Mouse (Mus musculus): ENCODE measurements around the gene Stat5a. TPM values are rescaled to one million over a fixed set of nuclear protein-coding genes. Genes with fewer than 3 reads are reported as not detected.

The Stat5a gene
- polyA plus RNA-seq, 1 experiment from 2014 or later: 1.7 TPM

- Histone ChIP-seq H3K36me3 (no peaks in the 10 kb centered on the region), H3K27ac (no peak overlapping the region), H3K9ac (replicated peaks) (no peak overlapping the region), H3K27me3 (no peaks in the 10 kb centered on the region), H3K4me1 (replicated peaks) (no peaks in the 10 kb centered on the region), H3K4me2 (replicated peaks) (no peak overlapping the region), H3K4me3 (replicated peaks) (no peak overlapping the region), H3K9me3 (no peaks in the 10 kb centered on the region)
- no peak for ATAC-seq
- WGBS: 77% methylated on average over 12 of the region's 12 CpGs
Observed at GRCm38 (mm10) chr11:100840866-100841265, 18.3 kb upstream of the Stat5a start.

GRCm38 (mm10) chr11:100842025-100842424 lies 17.1 kb upstream of the Stat5a start:
- H3K36me3 ChIP-seq: no peaks in the 10 kb centered on the region
- no peak overlapping the region for H3K9ac ChIP-seq (replicated peaks)
- no peaks in the 10 kb centered on the region for H3K27me3 ChIP-seq
- no peaks in the 10 kb centered on the region for H3K4me1 ChIP-seq (replicated peaks)
- H3K9me3 ChIP-seq: no peaks in the 10 kb centered on the region
- no peak overlapping the region for H3K4me3 ChIP-seq (replicated peaks)
- no peak overlapping the region for H3K4me2 ChIP-seq (replicated peaks)
- ATAC-seq: no peak
- 89% methylated on average over 7 of the region's 7 CpGs for WGBS
- no peak overlapping the region for H3K27ac ChIP-seq

GRCm38 (mm10) chr11:100843070-100843669 lies 16.0 kb upstream of the Stat5a start:
- H3K27ac ChIP-seq: no peak overlapping the region
- no peak for ATAC-seq
- H3K4me2 ChIP-seq (replicated peaks): no peak overlapping the region

GRCm38 (mm10) chr11:100844121-100844520 lies 15.0 kb upstream of the Stat5a start:
- no peaks in the 10 kb centered on the region for H3K36me3 ChIP-seq
- H3K9ac ChIP-seq (replicated peaks): no peak overlapping the region
- H3K4me3 ChIP-seq (replicated peaks): no peak overlapping the region
- ATAC-seq: no peak
- H3K4me1 ChIP-seq (replicated peaks): peaks cover 13% of the 10 kb centered on the region
- H3K4me2 ChIP-seq (replicated peaks): no peak overlapping the region
- H3K9me3 ChIP-seq: no peaks in the 10 kb centered on the region
- no peak overlapping the region for H3K27ac ChIP-seq
- no peaks in the 10 kb centered on the region for H3K27me3 ChIP-seq
- WGBS: 94% methylated on average over 4 of the region's 4 CpGs

More at GRCm38 (mm10) chr11:100843070-100843669, 16.0 kb upstream of the Stat5a start:
- Histone ChIP-seq H3K36me3 (no peaks in the 10 kb centered on the region), H3K4me1 (replicated peaks) (peaks cover 3% of the 10 kb centered on the region; the same call in 1 of the 2 replicates), H3K4me3 (replicated peaks) (no peak overlapping the region), H3K9ac (replicated peaks) (no peak overlapping the region), H3K9me3 (no peaks in the 10 kb centered on the region), H3K27me3 (no peaks in the 10 kb centered on the region)
- WGBS: 94% methylated on average over 8 of the region's 8 CpGs

- Histone ChIP-seq H3K4me1 (replicated peaks) (peaks cover 21% of the 10 kb centered on the region), H3K27me3 (no peaks in the 10 kb centered on the region), H3K4me2 (replicated peaks) (no peak overlapping the region), H3K9ac (replicated peaks) (no peak overlapping the region), H3K27ac (no peak overlapping the region), H3K9me3 (no peaks in the 10 kb centered on the region), H3K4me3 (replicated peaks) (no peak overlapping the region), H3K36me3 (no peaks in the 10 kb centered on the region)
- ATAC-seq: no peak
- WGBS: 90% methylated on average over 6 of the region's 6 CpGs
Observed at GRCm38 (mm10) chr11:100845793-100846192, 13.4 kb upstream of the Stat5a start.

- no peak overlapping the region for H3K4me2 ChIP-seq (replicated peaks)
- H3K9ac ChIP-seq (replicated peaks): no peak overlapping the region
- peaks cover 29% of the 10 kb centered on the region for H3K4me1 ChIP-seq (replicated peaks)
- no peak for ATAC-seq
- H3K4me3 ChIP-seq (replicated peaks): no peak overlapping the region
- H3K27ac ChIP-seq: no peak overlapping the region
- 92% methylated on average over 4 of the region's 4 CpGs for whole genome bisulfite sequencing
- no peaks in the 10 kb centered on the region for H3K36me3 ChIP-seq
- peaks cover 2% of the 10 kb centered on the region for H3K27me3 ChIP-seq
- H3K9me3 ChIP-seq: no peaks in the 10 kb centered on the region
Observed at GRCm38 (mm10) chr11:100847572-100847971, 11.6 kb upstream of the Stat5a start.

- no peak overlapping the region for H3K27ac ChIP-seq
- H3K4me2 ChIP-seq (replicated peaks): peak overlapping the region; percentile 76; the same call in 1 of the 2 replicates
- 74% methylated on average over 4 of the region's 4 CpGs for WGBS
- H3K4me3 ChIP-seq (replicated peaks): no peak overlapping the region
- no peak for ATAC-seq
- peaks cover 8% of the 10 kb centered on the region for H3K27me3 ChIP-seq
- H3K36me3 ChIP-seq: no peaks in the 10 kb centered on the region
- peaks cover 29% of the 10 kb centered on the region for H3K4me1 ChIP-seq (replicated peaks)
- H3K9me3 ChIP-seq: no peaks in the 10 kb centered on the region
- no peak overlapping the region for H3K9ac ChIP-seq (replicated peaks)
Observed at GRCm38 (mm10) chr11:100848080-100848479, 11.1 kb upstream of the Stat5a start.

- Histone ChIP-seq H3K27ac (no peak overlapping the region), H3K36me3 (no peaks in the 10 kb centered on the region), H3K27me3 (peaks cover 13% of the 10 kb centered on the region), H3K4me2 (replicated peaks) (peak overlapping the region; percentile 76), H3K4me1 (replicated peaks) (peaks cover 29% of the 10 kb centered on the region), H3K9ac (replicated peaks) (peak overlapping the region; percentile 91), H3K4me3 (replicated peaks) (peak overlapping the region; percentile 78), H3K9me3 (no peaks in the 10 kb centered on the region)
- ATAC-seq: no peak
- 58% methylated on average over 6 of the region's 6 CpGs for WGBS
Observed at GRCm38 (mm10) chr11:100848789-100849379, 10.3 kb upstream of the Stat5a start.

- H3K4me3 ChIP-seq (replicated peaks): peak overlapping the region; percentile 78
- H3K4me2 ChIP-seq (replicated peaks): peak overlapping the region; percentile 76
- H3K36me3 ChIP-seq: no peaks in the 10 kb centered on the region
- H3K27me3 ChIP-seq: peaks cover 18% of the 10 kb centered on the region
- no peaks in the 10 kb centered on the region for H3K9me3 ChIP-seq
- H3K9ac ChIP-seq (replicated peaks): peak overlapping the region; percentile 91
- 2% methylated on average over 13 of the region's 13 CpGs for WGBS
- peak overlapping the region; percentile 83; the same call in 1 of the 2 replicates for H3K27ac ChIP-seq
- 0 out of 2 replicates have a peak, but pooled peaks have one; percentile 12 for ATAC-seq
- peaks cover 29% of the 10 kb centered on the region for H3K4me1 ChIP-seq (replicated peaks)
Observed at GRCm38 (mm10) chr11:100849456-100850037, 9.6 kb upstream of the Stat5a start.

- peak; percentile 81 for ATAC-seq
- H3K36me3 ChIP-seq: no peaks in the 10 kb centered on the region
- H3K4me2 ChIP-seq (replicated peaks): peak within 1 kb of the TSS; percentile 76
- peak within 1 kb of the TSS; percentile 78 for H3K4me3 ChIP-seq (replicated peaks)
- H3K9me3 ChIP-seq: no peaks in the 10 kb centered on the region
- peak within 1 kb of the TSS; percentile 91 for H3K9ac ChIP-seq (replicated peaks)
- H3K4me1 ChIP-seq (replicated peaks): peaks cover 29% of the 10 kb centered on the region
- peak within 1 kb of the TSS; percentile 83 for H3K27ac ChIP-seq
- under 1% methylated on average over 96 of the region's 104 CpGs for WGBS
- H3K27me3 ChIP-seq: peaks cover 22% of the 10 kb centered on the region
Observed at GRCm38 (mm10) chr11:100850038-100850777, 8.9 kb upstream of the Stat5a start, which contains the start of gene Stat5b. Gene Stat5b, minus strand, starts transcription at chr11:100850724.

GRCm38 (mm10) chr11:100850778-100851528 lies 8.2 kb upstream of the Stat5a start:
- Histone ChIP-seq H3K4me2 (replicated peaks) (peak overlapping the region; percentile 76), H3K4me1 (replicated peaks) (peaks cover 29% of the 10 kb centered on the region), H3K9ac (replicated peaks) (peak overlapping the region; percentile 91), H3K27ac (peak overlapping the region; percentile 83), H3K36me3 (no peaks in the 10 kb centered on the region), H3K9me3 (no peaks in the 10 kb centered on the region), H3K4me3 (replicated peaks) (peak overlapping the region; percentile 78), H3K27me3 (peaks cover 29% of the 10 kb centered on the region)
- under 1% methylated on average over 33 of the region's 33 CpGs for WGBS
- ATAC-seq: peak; percentile 75
